Mouse (Mus musculus) fat pad, adult 2 months (tissue): ENCODE measurements around the gene Saysd1.

ENCODE experiments used
- DNase-seq: peaks from one replicate; pipeline ENCODE4 v3.0.0-alpha.2; 2011; ENCODE audit warnings: low read depth, low spot score; ENCODE audit errors: extremely low read depth

The Saysd1 gene

GRCm38 (mm10) chr14:20165413-20165812 is 27.1 kb upstream of the Saysd1 start:
- DNase-seq = no peak

- DNase-seq = no peak
Observed at GRCm38 (mm10) chr14:20164438-20164837, 26.1 kb upstream of the Saysd1 start.

DNA sequence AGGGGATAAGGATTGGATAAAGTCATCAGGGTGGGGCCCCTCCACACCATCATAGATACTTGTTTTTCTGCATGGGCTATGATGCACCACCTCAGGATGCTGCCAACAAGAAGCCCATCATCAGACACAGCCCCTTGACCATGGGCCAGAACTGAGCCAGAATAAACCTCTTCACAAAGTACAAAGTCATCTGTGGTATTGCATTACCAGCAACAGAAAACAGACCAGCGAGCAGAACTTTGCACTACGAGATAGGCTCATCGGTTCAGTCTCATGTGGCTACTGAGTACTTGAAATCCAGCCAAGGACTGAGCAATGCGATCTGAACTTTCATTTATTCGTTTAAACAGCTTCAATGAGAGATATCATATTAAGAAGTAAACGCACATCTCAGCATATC is 24.4 kb upstream of the Saysd1 start:
- DNase-seq = no peak

DNA sequence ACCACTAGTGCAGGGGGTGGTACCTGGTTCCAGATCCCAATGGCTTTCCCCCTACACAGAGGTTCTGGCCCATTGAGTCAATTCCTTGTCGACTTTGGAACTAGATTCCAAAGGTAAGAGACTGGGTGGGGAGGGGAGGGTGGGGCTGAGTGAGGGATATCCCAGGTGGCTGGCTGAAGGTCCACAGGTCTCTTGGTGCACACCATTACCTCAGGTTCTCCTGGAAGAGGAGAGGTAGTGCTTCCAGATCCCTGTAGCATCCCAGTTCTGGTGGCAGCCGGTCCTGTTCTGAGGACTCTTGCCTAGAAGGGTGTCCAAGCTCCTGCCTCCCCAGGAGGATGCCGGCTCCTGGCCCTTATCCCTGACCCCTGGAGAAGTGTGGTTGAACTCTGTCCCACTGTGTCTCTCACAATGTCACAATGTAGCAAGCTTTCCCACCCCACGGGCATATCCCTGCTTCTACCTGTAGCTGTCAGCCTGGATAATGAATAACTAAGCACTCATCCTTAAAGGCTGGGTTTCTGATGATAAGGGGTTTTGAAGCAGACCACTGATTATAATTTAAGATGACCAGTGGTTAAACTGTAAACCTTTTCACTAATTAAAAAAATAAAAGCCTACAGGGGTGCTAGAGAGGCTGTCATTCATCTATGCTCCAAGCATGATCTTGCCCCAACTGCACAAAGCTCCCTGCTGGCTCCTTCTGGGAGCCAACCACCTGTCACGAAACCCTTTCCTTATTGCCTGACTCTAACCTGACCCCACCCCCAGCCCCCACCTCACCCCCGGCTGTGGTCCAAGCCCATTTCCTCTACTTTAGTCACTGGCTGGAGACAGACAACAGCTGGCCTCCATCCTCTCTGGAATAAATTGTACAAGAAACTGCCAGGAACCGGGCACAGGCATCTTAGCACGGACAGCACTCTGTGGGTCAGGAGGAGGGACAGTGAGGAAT is 20.7 kb upstream of the Saysd1 start:
- no peak for DNase-seq

- no peak for DNase-seq
Observed at GRCm38 (mm10) chr14:20157595-20157994, 19.3 kb upstream of the Saysd1 start.

DNA sequence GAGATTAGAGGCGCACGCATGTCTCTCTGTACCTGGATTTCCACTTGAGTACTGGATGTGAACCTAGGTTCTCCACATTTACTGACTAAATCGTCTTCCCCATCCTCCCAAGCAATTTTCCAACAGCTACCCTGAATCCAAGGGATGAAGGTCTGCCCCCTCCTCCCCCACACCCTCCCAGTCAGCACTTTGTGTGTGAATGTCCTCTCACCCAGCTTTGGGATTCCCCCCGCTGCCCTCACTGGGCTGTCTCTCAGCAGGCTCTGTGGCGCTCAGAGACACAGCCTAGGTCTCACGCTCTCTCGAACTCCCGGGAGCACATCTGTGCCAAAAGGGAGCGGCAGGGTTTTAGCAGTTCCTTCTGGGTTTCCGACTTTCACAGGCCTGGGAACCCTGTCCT is 17.4 kb upstream of the Saysd1 start:
- no peak for DNase-seq

- no peak for DNase-seq
Observed at GRCm38 (mm10) chr14:20154937-20155336, 16.6 kb upstream of the Saysd1 start.

- no peak for DNase-seq
Observed at GRCm38 (mm10) chr14:20154245-20154644, 15.9 kb upstream of the Saysd1 start.

DNA sequence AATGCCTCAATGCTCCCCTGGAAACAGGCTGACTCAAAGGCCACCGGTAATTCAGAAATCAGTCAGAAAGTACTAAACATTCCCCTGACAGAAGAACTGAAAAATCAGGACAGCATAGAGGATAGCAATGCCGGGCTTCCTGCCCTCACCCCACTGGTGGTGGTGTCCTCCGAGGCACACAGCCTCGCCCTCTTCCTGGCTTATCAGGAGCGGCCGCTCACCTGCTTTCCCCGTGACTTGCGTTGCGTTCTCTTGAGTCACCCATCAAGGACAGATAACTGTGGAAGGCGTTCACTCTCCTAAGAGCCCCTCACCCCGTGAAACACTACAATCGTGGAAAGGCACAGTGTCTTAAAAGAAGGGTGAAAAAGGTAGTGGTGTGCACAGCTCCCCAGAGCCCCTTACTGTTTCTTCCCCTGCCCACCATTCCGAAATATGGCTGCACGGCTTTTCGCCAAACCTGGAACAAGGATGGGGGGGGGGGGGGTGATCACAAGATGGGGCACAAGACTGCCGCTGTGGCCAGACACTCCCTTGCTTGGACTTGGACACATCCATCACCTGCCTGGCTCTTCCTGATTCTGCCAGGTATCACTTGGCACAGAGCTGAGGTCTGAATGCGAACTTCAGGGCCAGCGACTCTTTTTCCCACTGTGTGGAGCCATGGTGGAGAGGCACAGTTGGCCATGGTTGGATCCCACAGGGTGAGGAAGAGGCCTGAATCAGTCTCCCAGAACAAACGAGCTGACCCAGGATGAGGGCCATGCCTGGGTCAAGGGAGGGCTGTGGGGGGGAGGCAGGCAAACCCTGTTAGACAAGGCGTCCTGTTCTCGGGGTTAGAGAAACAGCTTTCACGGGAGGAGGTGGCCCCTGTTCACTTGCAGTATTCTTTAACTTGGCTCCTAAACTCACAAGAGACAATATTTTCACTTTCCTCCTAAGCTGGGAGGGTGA is 11.1 kb upstream of the Saysd1 start:
- no peak for DNase-seq

DNA sequence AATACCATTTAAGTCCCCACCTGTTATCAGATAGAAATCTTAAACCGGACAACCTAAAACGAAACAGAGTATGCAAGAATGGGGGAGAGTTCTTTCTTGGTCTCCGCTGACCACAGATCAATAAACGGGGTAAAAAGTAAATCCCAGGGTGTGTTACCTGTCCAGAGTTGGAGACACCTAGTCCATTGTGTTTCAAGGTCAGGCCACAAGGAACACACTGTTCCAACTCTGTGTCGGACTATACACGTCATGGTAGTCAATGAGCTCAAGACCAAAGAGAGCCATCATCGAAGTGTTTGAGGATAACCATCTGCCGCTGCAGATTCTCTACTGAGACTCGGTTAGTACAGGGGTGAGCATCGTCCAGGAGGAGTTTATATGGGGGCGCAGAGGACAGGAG is 10.2 kb upstream of the Saysd1 start:
- no peak for DNase-seq

DNA sequence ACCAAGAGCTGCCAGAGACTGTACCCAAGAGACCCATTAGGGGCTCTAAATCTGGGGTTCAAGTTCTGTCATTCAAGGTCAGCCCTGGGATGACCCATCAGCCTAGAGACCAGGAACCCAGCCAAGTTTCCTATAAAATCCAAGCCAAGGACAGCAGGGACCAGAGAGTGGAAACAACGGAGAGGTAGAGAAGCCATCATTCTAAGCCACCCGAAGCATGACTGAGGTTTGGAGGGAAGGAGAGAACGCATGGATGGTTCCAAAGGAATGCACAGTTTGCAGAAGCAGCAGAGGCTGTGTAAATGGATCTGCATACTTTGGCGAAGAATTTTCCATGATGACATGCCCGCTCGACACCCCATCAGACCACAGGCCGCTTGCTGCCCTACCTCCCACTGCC is 9.5 kb upstream of the Saysd1 start:
- no peak for DNase-seq

DNA sequence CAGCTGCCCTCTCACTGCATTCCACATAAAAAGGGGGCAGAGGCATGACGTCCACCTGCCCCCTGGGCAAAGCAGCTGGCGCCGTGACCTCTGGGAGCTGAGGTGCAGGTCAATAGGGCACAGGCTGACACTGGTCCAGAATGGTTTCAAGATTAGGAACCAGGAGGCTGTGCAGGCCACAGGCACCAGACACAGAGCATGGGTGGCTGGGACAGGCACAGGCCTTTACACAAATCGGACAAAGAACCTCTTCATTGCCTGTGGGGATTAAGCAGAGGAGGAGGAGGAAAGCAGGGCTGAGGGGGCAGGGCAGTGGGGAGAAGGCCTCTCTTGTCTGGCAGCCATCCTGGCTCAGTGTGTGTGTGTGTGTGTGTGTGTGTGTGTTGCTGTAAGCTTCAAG is 5.8 kb upstream of the Saysd1 start:
- no peak for DNase-seq

GRCm38 (mm10) chr14:20134965-20135671 is 3.2 kb downstream of the Saysd1 start:
- DNase-seq = peak; percentile 61

DNA sequence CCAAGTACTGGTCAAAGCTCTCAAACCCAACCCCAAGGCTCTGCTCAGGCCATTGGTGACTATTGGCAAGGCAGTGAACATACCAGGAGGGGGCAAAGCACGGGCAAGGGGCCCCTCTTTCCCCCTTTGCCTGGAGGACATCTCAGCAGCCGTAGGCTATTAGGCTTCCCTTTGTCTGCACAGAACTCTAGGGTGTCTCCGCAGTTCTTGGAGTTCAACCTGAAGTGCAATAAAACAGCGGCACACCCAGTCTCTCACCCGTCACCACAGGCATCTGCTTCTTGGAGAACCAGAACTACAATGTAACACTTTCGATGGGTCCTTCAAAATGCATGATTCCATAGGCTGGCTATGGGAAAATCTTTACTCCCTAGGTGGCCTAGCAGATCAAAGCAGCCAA is 10.2 kb downstream of the Saysd1 start:
- DNase-seq = no peak

DNA sequence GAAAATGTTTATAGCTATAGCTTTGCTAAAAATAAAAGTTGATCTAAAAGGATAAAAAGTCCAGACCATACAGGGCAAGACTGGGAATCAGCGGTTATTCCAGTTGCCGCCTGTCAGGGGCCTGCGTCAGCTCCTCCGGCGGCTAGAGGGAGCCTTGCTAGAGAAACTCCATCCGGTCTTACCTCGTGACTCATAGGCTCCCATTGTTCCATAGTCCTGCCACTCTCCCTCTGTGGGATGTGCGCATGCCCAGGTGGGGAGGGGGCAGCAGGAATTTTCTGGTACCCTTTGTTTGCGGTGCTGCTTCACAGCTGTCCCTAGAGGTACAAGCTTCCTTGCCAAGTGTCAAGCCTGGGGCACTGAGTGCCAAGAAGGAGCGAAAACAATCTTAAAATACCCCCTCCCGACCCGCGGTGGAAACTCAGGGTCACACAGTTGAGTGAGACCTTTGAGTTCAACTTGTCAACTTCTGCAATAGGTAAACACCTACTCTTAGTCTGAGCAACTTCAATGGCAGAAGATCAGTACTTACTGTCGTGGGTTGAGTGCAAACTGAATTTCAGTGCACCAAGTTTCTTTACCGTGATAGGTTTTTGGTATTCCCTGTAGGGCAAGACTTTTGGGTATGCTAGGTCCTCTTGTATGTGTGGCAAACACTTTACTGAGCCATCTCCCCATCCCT is 10.8 kb downstream of the Saysd1 start:
- DNase-seq = no peak

GRCm38 (mm10) chr14:20120868-20121267 is 17.5 kb downstream of the Saysd1 start:
- no peak for DNase-seq

DNA sequence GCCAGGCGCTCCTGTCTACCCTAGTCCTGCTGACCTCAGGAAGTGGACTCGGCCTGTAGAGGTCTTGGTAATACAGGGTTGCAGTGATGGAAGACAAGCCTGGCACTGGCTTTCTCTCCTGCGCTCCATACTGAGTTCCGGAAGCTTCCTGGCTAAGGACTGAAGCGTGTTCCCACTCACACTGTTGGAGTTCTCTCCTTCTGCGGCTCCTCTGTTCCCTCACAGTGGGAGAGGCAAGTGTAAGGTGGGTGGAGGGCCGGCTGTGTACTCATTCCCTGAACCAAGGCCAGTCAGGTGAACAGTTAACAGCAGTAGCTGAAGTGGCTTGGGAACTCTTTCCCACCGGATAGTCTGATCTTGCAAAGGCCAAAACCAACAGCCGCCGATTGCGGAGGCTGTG is 18.3 kb downstream of the Saysd1 start:
- DNase-seq = no peak

- no peak for DNase-seq
Observed at GRCm38 (mm10) chr14:20116149-20116605, 22.2 kb downstream of the Saysd1 start.

- DNase-seq = no peak
Observed at GRCm38 (mm10) chr14:20114951-20115350, 23.4 kb downstream of the Saysd1 start.

- DNase-seq = no peak
Observed at GRCm38 (mm10) chr14:20113964-20114363, 24.4 kb downstream of the Saysd1 start.
